Mouse (Mus musculus) urinary bladder, postnatal 4 days (tissue): ENCODE measurements around the gene A930018P22Rik.

Source experiments
- DNase-seq, 2 experiments: peaks; one replicate each; pipeline ENCODE4 v3.0.0; 2021 to 2022; ENCODE audit warnings: low spot score in 2 of 2

A930018P22Rik gene

GRCm38 (mm10) chr2:104157831-104158230 is 35.3 kb downstream of the A930018P22Rik start:
- no peak for DNase-seq

GRCm38 (mm10) chr2:104163418-104163817 is 40.8 kb downstream of the A930018P22Rik start:
- no peak for DNase-seq

- no peak for DNase-seq
These were observed 41.5 kb downstream of the A930018P22Rik start for GRCm38 (mm10) chr2:104163978-104164487.

- DNase-seq: no peak
These were observed 43.1 kb downstream of the A930018P22Rik start for GRCm38 (mm10) chr2:104165631-104166030.

- DNase-seq: no peak
These were observed 45.2 kb downstream of the A930018P22Rik start for GRCm38 (mm10) chr2:104167765-104168164.

- no peak for DNase-seq
These were observed 45.8 kb downstream of the A930018P22Rik start for GRCm38 (mm10) chr2:104168186-104168896.

GRCm38 (mm10) chr2:104172695-104173348 is 50.3 kb downstream of the A930018P22Rik start:
- DNase-seq: no peak

GRCm38 (mm10) chr2:104173431-104173830 is 50.9 kb downstream of the A930018P22Rik start:
- DNase-seq: no peak
